Mouse (Mus musculus): ENCODE measurements at regions not wholly inside any gene's neighbourhood (a gene's known extent, or its start where the extent isn't known, plus 50 kb on each side); places are given as distances from the start of the nearest gene placed in this dataset.

DNA sequence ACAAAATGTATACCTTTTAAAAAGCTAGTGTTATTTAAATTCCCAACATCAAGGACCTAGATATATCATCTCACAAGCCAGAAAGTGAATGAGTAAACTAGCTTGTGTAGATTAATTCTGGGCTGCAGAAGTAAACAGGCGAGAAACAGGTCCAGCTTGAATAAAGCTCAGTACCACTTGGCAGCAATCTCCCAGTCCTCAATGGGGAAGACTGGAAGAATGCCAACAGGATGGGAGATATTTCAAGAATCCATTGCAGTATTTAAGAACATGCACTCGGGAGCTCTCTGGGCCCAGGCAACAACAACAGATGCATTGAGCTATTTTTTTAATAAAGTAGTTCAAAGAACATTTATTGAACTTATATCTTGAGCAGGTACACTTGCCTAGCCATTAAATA, 152.5 kb upstream of the Gpr101 start:
- Histone ChIP-seq H3K9me3 (ENCODE audit: control insufficient read depth, low read length) (no peaks in the 10 kb centered on the region), H3K4me2 (no peak overlapping the region), H3K27me3 (ENCODE audit: control insufficient read depth, insufficient read depth, low read length) (no peaks in the 10 kb centered on the region), H3K4me1 (ENCODE audit: control insufficient read depth, insufficient read depth, low read length) (no peaks in the 10 kb centered on the region), H3K9ac (ENCODE audit: low read length) (no peak overlapping the region), H3K4me3 (ENCODE audit: low read depth, low read length) (no peak overlapping the region), H3K27ac (ENCODE audit: low read depth, low read length) (no peak overlapping the region), H3K36me3 (ENCODE audit: control insufficient read depth, insufficient read depth, low read length) (no peaks in the 10 kb centered on the region)
- 81% methylated on average over 2 of the region's 2 CpGs for WGBS
- no peak for DNase-seq (ENCODE audit: low spot score, missing footprints)
- no peak for ATAC-seq (ENCODE audit: low FRiP score)

DNA sequence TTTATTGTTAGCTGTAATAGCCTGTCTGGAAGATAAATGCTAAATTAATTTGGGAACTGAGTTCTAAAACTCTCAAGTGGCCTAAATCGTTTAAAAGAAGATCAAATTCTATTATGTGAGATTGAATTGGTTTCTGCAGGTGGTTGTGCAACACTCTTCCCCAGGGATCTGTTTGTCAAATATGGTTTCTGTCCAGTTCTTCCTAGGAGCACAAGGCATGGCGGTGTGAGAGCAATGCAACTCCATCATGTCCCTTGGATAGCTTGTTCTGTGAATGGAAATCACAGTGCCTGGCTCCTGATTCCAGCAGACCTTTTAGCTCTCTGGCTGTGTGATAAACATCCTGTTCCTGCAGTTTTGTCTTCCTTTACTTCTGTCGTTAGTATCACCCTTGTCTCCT, 151.9 kb upstream of the Gpr101 start:
- Histone ChIP-seq H3K4me1 (ENCODE audit: control insufficient read depth, insufficient read depth, low read length) (no peaks in the 10 kb centered on the region), H3K27ac (ENCODE audit: low read depth, low read length) (no peak overlapping the region), H3K27me3 (ENCODE audit: control insufficient read depth, insufficient read depth, low read length) (no peaks in the 10 kb centered on the region), H3K4me2 (no peak overlapping the region), H3K36me3 (ENCODE audit: control insufficient read depth, insufficient read depth, low read length) (no peaks in the 10 kb centered on the region), H3K9me3 (ENCODE audit: control insufficient read depth, low read length) (no peaks in the 10 kb centered on the region), H3K4me3 (ENCODE audit: low read depth, low read length) (no peak overlapping the region), H3K9ac (ENCODE audit: low read length) (no peak overlapping the region)
- no peak for ATAC-seq (ENCODE audit: low FRiP score)
- 75% methylated on average over 3 of the region's 3 CpGs for WGBS
- DNase-seq (ENCODE audit: low spot score, missing footprints), result no peak
